Mouse (Mus musculus): ENCODE results near the gene Arpc5l. TPM values are rescaled to one million over a fixed set of nuclear protein-coding genes. Genes with fewer than 3 reads are reported as not detected.
"Not testable (repeated sequence)": the region's sequence is repeated elsewhere in the genome, so short reads cannot be mapped to it uniquely, and the experiment has no call there.

Gene Arpc5l
- total RNA-seq, 2 experiments from 2014 or later: 100 to 107 TPM

- intact Hi-C loops (cut with DNase I): loop anchor here (1.0 to 5.0 kb wide), 2 partner anchors 71 to 200 kb away; no protein-coding TSS in a partner anchor
- DNase-seq (ENCODE audit: low spot score in 2 of 2): peak; percentile 90 to 92
Measured at GRCm38 (mm10) chr2:38997386-38998374, 7.5 kb upstream of the Arpc5l start, which contains the start of gene Wdr38. Gene Wdr38 (plus strand): TSS chr2:38997476.

- DNase-seq (ENCODE audit: low spot score in 2 of 2): no peak
- intact Hi-C loops (cut with DNase I): loop anchor here (5.0 kb wide), 1 partner anchor 202 kb away; no protein-coding TSS in a partner anchor
Measured at GRCm38 (mm10) chr2:38999381-38999780, 5.8 kb upstream of the Arpc5l start.

- DNase-seq (ENCODE audit: low spot score in 2 of 2): no peak
- intact Hi-C loops (cut with DNase I): loop anchor here (5.0 kb wide), 1 partner anchor 203 kb away; no protein-coding TSS in a partner anchor
Measured at GRCm38 (mm10) chr2:38999910-39000586, 5.1 kb upstream of the Arpc5l start.

- intact Hi-C loops (cut with DNase I): no loop called here
- DNase-seq (ENCODE audit: low spot score in 2 of 2): no peak
Measured at GRCm38 (mm10) chr2:39000587-39000919, 4.6 kb upstream of the Arpc5l start.

- DNase-seq (ENCODE audit: low spot score in 2 of 2): no peak
- intact Hi-C loops (cut with DNase I): no loop called here
Measured at GRCm38 (mm10) chr2:39001866-39002265, 3.3 kb upstream of the Arpc5l start.

GRCm38 (mm10) chr2:39003106-39003505 is 2.0 kb upstream of the Arpc5l start:
- DNase-seq (ENCODE audit: low spot score in 2 of 2): no peak
- intact Hi-C loops (cut with DNase I): no loop called here

GRCm38 (mm10) chr2:39003512-39003911 is 1.6 kb upstream of the Arpc5l start:
- DNase-seq (ENCODE audit: low spot score in 2 of 2): no peak
- intact Hi-C loops (cut with DNase I): no loop called here

GRCm38 (mm10) chr2:39004372-39004771 is 776 bp upstream of the Arpc5l start:
- peak in 1 of 2 experiments; percentile 63 for DNase-seq (ENCODE audit: low spot score in 2 of 2)
- intact Hi-C loops (cut with DNase I): no loop called here

- no peak for DNase-seq (ENCODE audit: low spot score in 2 of 2)
- intact Hi-C loops (cut with DNase I): no loop called here
Measured at GRCm38 (mm10) chr2:39005574-39006079, 479 bp downstream of the Arpc5l start, which contains the start of gene Rpl35. Gene Rpl35 (minus strand): TSS chr2:39005624.

GRCm38 (mm10) chr2:39006149-39006730 is 1.1 kb downstream of the Arpc5l start:
- intact Hi-C loops (cut with DNase I): no loop called here
- no peak for DNase-seq (ENCODE audit: low spot score in 2 of 2)

GRCm38 (mm10) chr2:39007865-39008264 is 2.7 kb downstream of the Arpc5l start:
- peak; percentile 94 to 95 for DNase-seq (ENCODE audit: low spot score in 2 of 2)
- intact Hi-C loops (cut with DNase I): no loop called here

GRCm38 (mm10) chr2:39008350-39008851 is 3.3 kb downstream of the Arpc5l start:
- intact Hi-C loops (cut with DNase I): no loop called here
- peak in 1 of 2 experiments; percentile 37 for DNase-seq (ENCODE audit: low spot score in 2 of 2)

GRCm38 (mm10) chr2:39008954-39009365 is 3.8 kb downstream of the Arpc5l start:
- peak; percentile 46 to 82 for DNase-seq (ENCODE audit: low spot score in 2 of 2)
- intact Hi-C loops (cut with DNase I): no loop called here

GRCm38 (mm10) chr2:39010144-39010543 is 5.0 kb downstream of the Arpc5l start:
- DNase-seq (ENCODE audit: low spot score in 2 of 2); intact Hi-C loops (cut with DNase I): not testable (repeated sequence)

GRCm38 (mm10) chr2:39011264-39011663 is 6.1 kb downstream of the Arpc5l start:
- intact Hi-C loops (cut with DNase I): no loop called here
- peak in 1 of 2 experiments; percentile 63 for DNase-seq (ENCODE audit: low spot score in 2 of 2)

- DNase-seq (ENCODE audit: low spot score in 2 of 2): no peak
- intact Hi-C loops (cut with DNase I): no loop called here
Measured at GRCm38 (mm10) chr2:39011971-39012370, 6.8 kb downstream of the Arpc5l start.

- DNase-seq (ENCODE audit: low spot score in 2 of 2): no peak
- intact Hi-C loops (cut with DNase I): no loop called here
Measured at GRCm38 (mm10) chr2:39012768-39013279, 7.7 kb downstream of the Arpc5l start.

- no peak for DNase-seq (ENCODE audit: low spot score in 2 of 2)
- intact Hi-C loops (cut with DNase I): no loop called here
Measured at GRCm38 (mm10) chr2:39016581-39016980, 11.4 kb downstream of the Arpc5l start.

GRCm38 (mm10) chr2:39020004-39020403 is 14.9 kb downstream of the Arpc5l start:
- intact Hi-C loops (cut with DNase I): no loop called here
- no peak for DNase-seq (ENCODE audit: low spot score in 2 of 2)
